Mouse (Mus musculus): Measurements from ENCODE around the gene Msx1.

The Msx1 gene

GRCm38 (mm10) chr5:37796751-37797150 lies 27.6 kb downstream of the Msx1 start:
- DNase-seq (ENCODE audit: low read depth), result no peak

GRCm38 (mm10) chr5:37795691-37796090 lies 28.7 kb downstream of the Msx1 start:
- DNase-seq (ENCODE audit: low read depth), result no peak

- DNase-seq (ENCODE audit: low read depth), result no peak
Observed at GRCm38 (mm10) chr5:37792154-37792553, 32.2 kb downstream of the Msx1 start.

- no peak for DNase-seq (ENCODE audit: low read depth)
Observed at GRCm38 (mm10) chr5:37784847-37785391, 39.5 kb downstream of the Msx1 start.

GRCm38 (mm10) chr5:37783306-37783705 lies 41.1 kb downstream of the Msx1 start:
- no peak for DNase-seq (ENCODE audit: low read depth)

GRCm38 (mm10) chr5:37775681-37776080 lies 48.7 kb downstream of the Msx1 start:
- no peak for DNase-seq (ENCODE audit: low read depth)

- DNase-seq (ENCODE audit: low read depth), result no peak
Observed at GRCm38 (mm10) chr5:37774011-37774410, 50.4 kb downstream of the Msx1 start.

GRCm38 (mm10) chr5:37770870-37771269 lies 53.5 kb downstream of the Msx1 start:
- no peak for DNase-seq (ENCODE audit: low read depth)

Data from NIH3T3 (cell line).